ENCODE assay signal across 10 mouse cellular contexts in the genomic region with DNA sequence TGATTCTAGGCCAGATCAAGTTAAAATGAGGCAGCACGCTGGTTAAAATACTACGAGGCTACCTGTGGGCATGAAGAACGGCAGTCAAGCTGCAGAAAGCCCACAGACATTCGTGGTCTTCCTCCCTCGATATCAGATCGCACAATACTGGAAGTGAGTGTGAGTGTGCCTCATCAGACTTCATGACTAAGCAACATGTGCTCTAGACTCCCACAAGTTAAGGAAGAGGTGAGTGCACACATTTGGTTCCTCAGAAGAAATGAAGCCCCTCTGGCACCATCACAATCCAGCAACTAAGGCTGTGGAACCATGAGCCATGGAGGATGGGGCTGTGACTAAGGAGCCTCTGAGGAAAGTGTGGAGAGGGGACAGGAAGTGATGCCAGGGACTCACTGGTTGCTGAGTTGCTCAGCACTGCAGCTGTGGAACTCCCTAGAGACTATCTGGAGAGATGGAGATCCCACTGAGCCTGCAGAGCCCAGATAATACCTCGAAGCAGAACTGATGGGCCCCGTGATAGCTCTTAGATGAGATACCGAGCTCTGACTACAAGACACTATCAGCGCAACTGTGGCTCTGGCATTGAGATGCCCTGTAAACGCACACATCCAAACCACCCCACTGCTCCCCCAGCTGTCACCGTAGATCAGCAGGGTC. TPM values are rescaled to one million over a fixed set of nuclear protein-coding genes. Genes with fewer than 3 reads are reported as not detected.
DNase-seq lines count a peak whose midpoint lies in the region; ATAC-seq and TF ChIP-seq lines count a peak whose summit lies in the region.
"Had no signal": no experiment of that assay in that cellular context is flagged by ENCODE, and none has a peak within 500 bp of the region (broad histone marks: within the 10 kb centered on the region; RNA-seq: fewer than 3 reads in every experiment).

No protein-coding gene starts in this region.

- H3K4me3 ChIP-seq in layer of hippocampus, adult 2 months, result no peak overlapping the region
- H3K4me3 ChIP-seq in hindbrain, embryonic 13.5 days, result no peak overlapping the region

- H3K9me3 ChIP-seq in hindbrain, embryonic 13.5 days, result no peaks in the 10 kb centered on the region

- TF ChIP-seq CTCF in layer of hippocampus, adult 2 months (conservative IDR thresholded peaks at IDR 0.05), result no peak

- no peaks in the 10 kb centered on the region for H3K36me3 ChIP-seq in hindbrain, embryonic 13.5 days

- WGBS in hindbrain, embryonic 13.5 days, result 89% methylated on average over 12 of the region's 12 CpGs

- H3K4me1 ChIP-seq in hindbrain, embryonic 13.5 days (replicated peaks), result peaks cover 12% of the 10 kb centered on the region

- ATAC-seq in common myeloid progenitor, adult 5-6 weeks (replicated peaks; ENCODE audit: low read depth, poor library complexity, severe bottlenecking), result peak; percentile 23
- ATAC-seq in hindbrain, embryonic 13.5 days (ENCODE audit: low FRiP score), result no peak
- peak; percentile 49 for ATAC-seq in megakaryocyte progenitor cell, adult 5-6 weeks (replicated peaks; ENCODE audit: poor library complexity)

- peak overlapping the region; percentile 66 for H3K27ac ChIP-seq in layer of hippocampus, adult 2 months
- peak overlapping the region; percentile 55 for H3K27ac ChIP-seq in hindbrain, embryonic 13.5 days

- DNase-seq in layer of hippocampus, adult 2 months (ENCODE audit: low spot score in 2 of 2), result no peak
- DNase-seq in layer of hippocampus, postnatal 14 days (ENCODE audit: low spot score in 2 of 2), result no peak
- no peak for DNase-seq in embryo, embryonic 9.5 days (ENCODE audit: extremely low spot score)
- no peak for DNase-seq in adipocyte (ENCODE audit: low spot score)
- DNase-seq in adrenal gland, postnatal 14 days, result no peak
- DNase-seq: lung, postnatal 36 days had no signal

- H3K9ac ChIP-seq in hindbrain, embryonic 13.5 days, result no peak overlapping the region

- H3K4me2 ChIP-seq in hindbrain, embryonic 13.5 days, result no peak overlapping the region

- no peaks in the 10 kb centered on the region for H3K27me3 ChIP-seq in hindbrain, embryonic 13.5 days

RNA-seq across cellular contexts. Expression of a gene that starts 46.3 kb away (rescaled TPM):
- not detected for total RNA-seq in layer of hippocampus, adult 2 months (2021)
- not detected for total RNA-seq in layer of hippocampus, postnatal 14 days (2021)
- total RNA-seq in common myeloid progenitor, adult 5-6 weeks (2017), result not detected in 2 replicates
- polyA plus RNA-seq in hindbrain, embryonic 13.5 days (2015; fragmentation: Nextera tagmentation; extraction: Ambion mirVana), result not detected in 2 replicates
- not detected in 2 replicates for total RNA-seq in megakaryocyte progenitor cell, adult 5-6 weeks (2015)
- total RNA-seq in megakaryocyte progenitor cell, adult 5-6 weeks (2017), result not detected in 2 replicates
- total RNA-seq in adrenal gland, postnatal 14 days (2021), result not detected in 2 replicates
- polyA plus RNA-seq: stomach, embryonic 14.5 days had no signal

RNA-seq across cellular contexts. Expression of a gene that starts 53.7 kb away (rescaled TPM):
- under 1 TPM; 0.22 to 0.28 TPM for total RNA-seq in layer of hippocampus, adult 2 months (2021)
- under 1 TPM; 0.64 to 0.85 TPM for total RNA-seq in layer of hippocampus, postnatal 14 days (2021)
- 1.2 and 4.0 TPM in 2 replicates for total RNA-seq in common myeloid progenitor, adult 5-6 weeks (2017)
- polyA plus RNA-seq in hindbrain, embryonic 13.5 days (2015; fragmentation: Nextera tagmentation; extraction: Ambion mirVana), result 0.97 and 1.3 TPM in 2 replicates
- 0.05 and 1.2 TPM in 2 replicates for total RNA-seq in megakaryocyte progenitor cell, adult 5-6 weeks (2015)
- total RNA-seq in megakaryocyte progenitor cell, adult 5-6 weeks (2017), result 1.5 and 1.8 TPM in 2 replicates
- total RNA-seq in adrenal gland, postnatal 14 days (2021), result 3.0 and 14.8 TPM in 2 replicates
